Mouse (Mus musculus): ENCODE data around the gene Tspan15.

The Tspan15 gene

GRCm38 (mm10) chr10:62192701-62193157, 38.3 kb downstream of the Tspan15 start:
- no peak for DNase-seq (ENCODE audit: extremely low spot score, low read depth, low spot score)

GRCm38 (mm10) chr10:62190821-62191220, 40.2 kb downstream of the Tspan15 start:
- no peak for DNase-seq (ENCODE audit: extremely low spot score, low read depth, low spot score)

- DNase-seq (ENCODE audit: extremely low spot score, low read depth, low spot score) = no peak
These were observed 41.1 kb downstream of the Tspan15 start for GRCm38 (mm10) chr10:62189910-62190309.

GRCm38 (mm10) chr10:62189303-62189702, 41.7 kb downstream of the Tspan15 start:
- no peak for DNase-seq (ENCODE audit: extremely low spot score, low read depth, low spot score)

- DNase-seq (ENCODE audit: extremely low spot score, low read depth, low spot score) = no peak
These were observed 44.2 kb downstream of the Tspan15 start for GRCm38 (mm10) chr10:62186882-62187281.

- DNase-seq (ENCODE audit: extremely low spot score, low read depth, low spot score) = peak; percentile 98
These were observed 48.0 kb downstream of the Tspan15 start for GRCm38 (mm10) chr10:62183053-62183452.

- no peak for DNase-seq (ENCODE audit: extremely low spot score, low read depth, low spot score)
These were observed 48.5 kb downstream of the Tspan15 start for GRCm38 (mm10) chr10:62182471-62183014.

- no peak for DNase-seq (ENCODE audit: extremely low spot score, low read depth, low spot score)
These were observed 49.4 kb downstream of the Tspan15 start for GRCm38 (mm10) chr10:62181701-62182100.

- no peak for DNase-seq (ENCODE audit: extremely low spot score, low read depth, low spot score)
These were observed 51.1 kb downstream of the Tspan15 start for GRCm38 (mm10) chr10:62179944-62180343.

GRCm38 (mm10) chr10:62174533-62175313, 56.3 kb downstream of the Tspan15 start:
- DNase-seq (ENCODE audit: extremely low spot score, low read depth, low spot score) = no peak

GRCm38 (mm10) chr10:62173941-62174448, 57.1 kb downstream of the Tspan15 start:
- no peak for DNase-seq (ENCODE audit: extremely low spot score, low read depth, low spot score)

- no peak for DNase-seq (ENCODE audit: extremely low spot score, low read depth, low spot score)
These were observed 58.1 kb downstream of the Tspan15 start for GRCm38 (mm10) chr10:62172841-62173553.

- no peak for DNase-seq (ENCODE audit: extremely low spot score, low read depth, low spot score)
These were observed 68.6 kb downstream of the Tspan15 start for GRCm38 (mm10) chr10:62162410-62162809.

- no peak for DNase-seq (ENCODE audit: extremely low spot score, low read depth, low spot score)
These were observed 81.1 kb downstream of the Tspan15 start for GRCm38 (mm10) chr10:62149929-62150328.

GRCm38 (mm10) chr10:62147466-62148248, 83.4 kb downstream of the Tspan15 start:
- no peak for DNase-seq (ENCODE audit: extremely low spot score, low read depth, low spot score)

GRCm38 (mm10) chr10:62145957-62146356, 85.1 kb downstream of the Tspan15 start:
- DNase-seq (ENCODE audit: extremely low spot score, low read depth, low spot score) = no peak

- DNase-seq (ENCODE audit: extremely low spot score, low read depth, low spot score) = no peak
These were observed 87.2 kb downstream of the Tspan15 start, which contains the start of gene Fam241b for GRCm38 (mm10) chr10:62143820-62144219. Gene Fam241b, minus strand, starts transcription at chr10:62143920.

- peak; percentile 39 for DNase-seq (ENCODE audit: extremely low spot score, low read depth, low spot score)
These were observed 93.0 kb downstream of the Tspan15 start for GRCm38 (mm10) chr10:62138040-62138439.

- no peak for DNase-seq (ENCODE audit: extremely low spot score, low read depth, low spot score)
These were observed 93.9 kb downstream of the Tspan15 start for GRCm38 (mm10) chr10:62137150-62137549.

GRCm38 (mm10) chr10:62135696-62136470, 95.2 kb downstream of the Tspan15 start:
- no peak for DNase-seq (ENCODE audit: extremely low spot score, low read depth, low spot score)
